Mouse (Mus musculus) kidney, adult 2 months (tissue): ENCODE results near the gene Pla2g2c.

Source experiments
- CTCF ChIP-seq: fragments of 200-500 bp; conservative IDR thresholded peaks from 2 replicates; pipeline ENCODE4 v1.5.1; 2011; ENCODE audit warnings: low read depth, mild to moderate bottlenecking, control low read depth, low read length, moderate library complexity, mixed read lengths; ENCODE audit not compliant: insufficient read depth, insufficient read length
- POLR2A ChIP-seq: fragments of 200-500 bp; IDR thresholded peaks from one replicate; pipeline ENCODE4 v1.6.1; 2011; ENCODE audit warnings: low read depth, low read length, control low read depth

DNA sequence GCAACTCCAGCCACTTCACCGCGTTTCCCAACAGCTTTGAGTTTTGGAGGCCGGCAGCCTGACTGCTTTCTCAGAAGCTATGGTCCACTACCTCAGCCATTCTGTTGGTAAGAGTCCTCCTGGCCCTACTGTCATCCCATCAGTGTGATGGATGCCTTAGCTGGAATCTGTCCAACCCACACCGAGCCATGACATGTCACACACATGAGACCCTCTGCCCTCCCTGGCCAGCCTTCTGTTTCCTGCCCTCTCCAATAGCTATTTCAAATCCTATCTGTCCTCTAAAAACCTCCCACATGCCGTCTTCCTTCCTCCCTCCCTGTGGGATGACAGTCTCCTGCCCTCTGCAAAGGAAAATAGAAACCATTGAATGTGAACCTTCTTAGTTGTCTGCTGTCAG is 1.2 kb downstream of the Pla2g2c start:
- TF ChIP-seq CTCF (no peak), POLR2A (no peak)
